Mouse (Mus musculus): ENCODE data around the gene Slc17a7.
A peak's percentile ranks its signal among the peaks of the same experiment; 100 is the strongest.

The Slc17a7 gene

DNA sequence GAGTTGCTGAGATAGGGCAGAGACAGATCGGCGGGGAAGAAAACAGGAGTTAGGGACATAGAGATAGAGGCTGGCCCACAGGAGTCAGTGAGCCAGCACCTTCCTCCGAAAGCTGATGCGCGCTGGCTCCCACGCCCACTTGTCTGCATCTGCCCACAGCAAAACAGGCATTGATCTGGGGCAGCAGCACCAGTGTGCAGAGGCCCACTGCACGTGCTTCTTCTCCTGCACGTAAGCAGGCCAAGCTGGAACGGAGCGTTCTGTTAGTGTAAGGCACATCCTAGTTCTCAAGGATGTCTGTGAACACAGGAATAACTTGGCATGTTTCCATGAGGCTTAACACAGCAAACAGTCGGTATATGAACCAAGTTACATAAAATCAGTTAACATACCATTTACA lies 35.2 kb downstream of the Slc17a7 start:
- no peak for DNase-seq (ENCODE audit: inconsistent ontology term)

DNA sequence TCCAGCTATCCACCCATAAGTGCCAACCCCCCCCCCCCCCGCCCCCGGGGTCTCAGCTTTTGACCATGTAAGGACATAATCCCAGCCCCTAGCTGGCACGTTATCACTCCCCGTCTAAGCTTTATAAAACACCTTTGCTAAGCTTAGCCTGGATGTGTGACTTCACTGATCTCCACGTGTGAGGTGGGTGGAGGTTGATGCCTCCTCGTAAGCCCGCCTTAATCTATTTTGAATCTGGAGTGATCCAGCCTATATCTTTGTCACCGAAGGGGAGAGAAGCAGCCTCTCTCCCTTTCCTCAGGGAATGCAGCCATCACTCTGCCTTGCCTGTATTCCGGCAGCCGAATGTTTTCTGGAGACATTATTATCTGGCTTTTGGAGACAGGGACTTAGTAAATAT lies 38.9 kb downstream of the Slc17a7 start:
- DNase-seq (ENCODE audit: inconsistent ontology term), result no peak

DNA sequence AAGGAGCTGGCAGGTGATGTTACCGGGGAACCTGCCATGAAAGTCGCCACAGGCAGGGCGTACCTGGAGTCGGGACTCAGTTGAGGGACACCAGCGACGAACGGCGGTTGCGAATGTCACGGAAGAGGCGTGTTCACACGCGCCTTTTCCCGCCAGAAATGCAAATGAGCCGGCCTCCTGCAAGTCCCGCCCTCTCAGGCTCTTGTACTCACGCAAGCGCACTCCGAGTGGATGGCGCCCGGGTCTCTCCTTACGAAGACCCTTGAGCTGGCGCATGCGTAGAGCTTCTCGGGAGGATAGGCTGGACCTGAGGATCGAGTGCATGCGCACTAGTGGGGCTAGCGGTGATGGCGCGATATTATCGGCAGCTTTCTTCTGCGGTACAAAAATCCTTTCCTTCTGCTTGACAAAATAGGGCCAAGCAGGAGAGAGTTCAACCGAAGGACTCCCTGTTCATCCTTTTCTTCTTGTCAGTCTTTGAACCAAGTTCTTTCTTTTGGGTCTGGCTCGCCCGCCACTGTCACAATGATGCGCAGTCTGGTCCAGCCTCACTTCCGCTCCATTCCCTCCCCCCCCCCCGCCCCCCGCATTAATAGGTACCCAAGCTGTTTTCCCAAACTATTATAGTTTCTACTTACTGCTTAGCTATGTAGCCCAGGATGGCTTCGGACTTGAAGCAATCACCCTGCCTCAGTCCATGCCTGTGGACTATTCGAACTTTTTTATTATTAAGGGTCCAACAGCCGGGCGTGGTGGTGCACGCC lies 40.8 kb downstream of the Slc17a7 start, which contains the start of gene Ccdc155:
Gene Ccdc155, minus strand, starts transcription at position 513 of the 764 bp plus-strand sequence.
- peak; percentile 92 for DNase-seq (ENCODE audit: inconsistent ontology term)

DNA sequence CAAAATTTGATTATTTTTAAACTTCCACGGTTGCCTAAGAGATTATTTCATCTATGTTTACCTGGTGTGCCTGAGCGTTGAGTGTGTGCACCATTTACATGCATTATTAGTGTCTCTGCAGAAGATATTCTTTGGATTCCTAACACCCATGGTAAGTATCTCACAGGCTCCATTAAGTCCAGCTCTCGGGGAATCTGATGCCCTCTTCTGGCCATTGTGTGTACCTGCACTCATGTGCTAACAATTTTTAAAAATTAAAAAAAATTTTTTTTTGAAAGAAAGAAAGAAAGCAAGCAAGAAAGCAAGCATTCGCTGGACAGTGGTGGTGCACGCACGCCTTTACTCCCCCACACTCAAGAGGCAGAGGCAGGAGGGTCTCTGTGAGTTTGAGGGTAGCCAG lies 44.5 kb downstream of the Slc17a7 start:
- DNase-seq (ENCODE audit: inconsistent ontology term), result no peak

DNA sequence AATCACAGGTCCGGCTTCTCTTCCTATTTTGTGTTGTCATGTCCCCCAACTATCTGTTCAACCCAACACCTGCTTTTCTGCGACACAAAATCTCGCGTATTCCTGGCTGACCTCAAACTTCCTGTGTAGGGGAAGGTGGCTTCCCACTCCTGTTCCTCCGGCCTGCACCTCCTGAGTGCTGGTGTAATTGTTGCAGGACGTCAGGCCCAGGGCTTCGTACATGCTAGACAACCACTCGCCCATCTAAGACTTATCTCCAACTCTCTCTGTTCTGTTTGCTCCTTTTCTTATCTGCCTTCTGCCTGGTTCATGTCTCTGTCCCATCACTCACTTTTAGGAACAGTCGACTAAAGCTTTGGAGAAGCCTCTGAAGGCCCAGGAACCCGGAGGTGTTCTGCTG lies 47.3 kb downstream of the Slc17a7 start:
- DNase-seq (ENCODE audit: inconsistent ontology term), result no peak

DNA sequence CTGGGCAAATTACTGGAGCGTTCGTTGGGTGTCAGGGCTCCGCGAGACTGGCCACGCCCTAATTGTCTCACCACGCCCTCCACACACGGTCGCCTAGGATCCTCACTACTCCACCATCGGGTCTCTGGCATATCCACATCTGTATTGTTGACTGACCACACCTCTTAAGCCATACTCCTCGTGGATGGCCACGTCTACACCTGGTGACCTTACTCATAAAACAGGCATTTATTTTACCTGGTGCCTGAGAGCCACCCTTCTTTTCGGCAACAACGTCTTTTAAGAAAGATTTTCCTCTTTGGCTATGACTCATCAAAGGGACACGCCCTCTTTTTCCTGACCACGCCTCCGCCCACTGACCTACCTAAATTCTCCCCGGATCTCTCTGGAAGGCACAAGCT lies 48.1 kb downstream of the Slc17a7 start, which contains the start of gene Dkkl1:
Gene Dkkl1, minus strand, starts transcription at position 297 of the 401 bp plus-strand sequence.
- no peak for DNase-seq (ENCODE audit: inconsistent ontology term)

DNA sequence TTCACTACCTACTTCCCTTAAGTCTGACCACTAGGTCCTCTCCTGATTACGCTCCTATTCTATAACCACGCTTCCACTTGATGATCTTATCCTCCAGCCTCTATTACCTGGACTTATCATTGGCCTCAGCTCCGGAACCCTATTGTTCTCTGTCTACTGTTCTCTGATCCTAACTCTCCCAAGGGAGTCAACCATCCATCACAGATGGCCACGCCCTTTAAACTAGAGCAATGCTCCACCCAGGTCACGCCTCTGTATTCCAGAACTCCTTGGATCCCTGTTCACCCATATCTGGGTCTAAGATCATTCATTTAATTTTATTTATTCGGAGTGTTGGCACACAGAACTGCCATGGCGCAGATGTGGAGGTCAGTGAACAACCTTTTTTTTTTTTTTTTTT lies 48.6 kb downstream of the Slc17a7 start:
- no peak for DNase-seq (ENCODE audit: inconsistent ontology term)

DNA sequence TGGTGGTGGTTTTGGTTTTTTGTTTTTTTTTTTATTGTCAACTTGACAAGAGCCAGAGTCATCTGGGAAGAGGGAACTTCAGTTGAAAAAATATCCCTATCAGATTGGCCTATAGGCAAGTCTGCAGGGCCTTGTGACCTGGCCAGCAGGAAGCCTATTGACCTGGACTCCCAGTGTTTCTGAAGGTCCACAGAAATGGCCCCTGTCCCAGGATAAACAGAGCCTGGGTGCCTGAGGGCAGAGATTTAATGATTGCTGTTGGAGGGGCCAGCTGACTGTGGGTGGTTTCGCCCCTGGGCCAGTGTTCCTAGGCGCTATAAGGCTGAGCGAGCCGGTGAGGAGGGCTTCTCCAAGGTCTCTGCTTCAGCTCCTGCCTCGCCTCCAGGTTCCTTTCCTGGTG lies 50.0 kb downstream of the Slc17a7 start:
- no peak for DNase-seq (ENCODE audit: inconsistent ontology term)

DNA sequence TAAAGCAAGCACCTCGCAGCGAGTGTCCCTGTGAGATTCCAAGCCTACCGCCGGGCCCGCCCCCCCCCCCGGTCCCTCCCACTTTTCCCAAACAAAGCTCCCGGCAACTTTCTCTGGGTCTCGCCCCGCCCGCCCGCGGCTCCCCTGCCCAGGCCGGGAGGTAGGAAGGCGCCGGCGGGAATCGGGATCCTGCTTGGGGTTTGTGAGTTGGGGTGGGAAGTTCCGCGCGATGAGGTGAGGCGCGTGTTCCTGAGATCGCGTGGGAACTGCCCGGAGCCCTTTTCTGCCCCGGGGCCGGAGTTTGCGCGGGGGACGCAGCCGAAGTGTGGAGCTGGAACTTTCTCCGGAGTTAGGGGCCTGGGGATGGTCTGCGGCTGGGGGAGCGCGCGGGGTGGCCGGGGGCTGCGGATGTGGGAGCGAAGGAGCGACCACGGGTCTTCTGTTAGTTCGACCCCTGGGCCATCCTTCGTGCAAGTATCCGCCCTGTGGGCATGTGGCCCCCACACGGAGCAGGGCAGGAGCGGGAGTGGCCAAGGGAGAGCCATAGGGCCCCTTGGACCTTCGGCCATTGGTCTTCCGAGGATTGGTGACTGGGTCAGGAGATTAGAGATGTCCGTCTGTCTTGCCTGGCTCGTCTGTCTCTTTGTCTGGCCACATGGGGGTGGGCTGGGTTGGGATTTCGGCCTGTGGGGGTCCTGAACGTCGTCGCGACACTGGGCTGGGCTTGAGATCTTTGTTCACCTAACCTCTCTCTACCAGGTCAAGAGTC lies 52.1 kb downstream of the Slc17a7 start, which contains the start of gene Tead2:
Gene Tead2, plus strand, starts transcription at position 81 of the 769 bp plus-strand sequence.
- DNase-seq (ENCODE audit: inconsistent ontology term), result peak; percentile 87

DNA sequence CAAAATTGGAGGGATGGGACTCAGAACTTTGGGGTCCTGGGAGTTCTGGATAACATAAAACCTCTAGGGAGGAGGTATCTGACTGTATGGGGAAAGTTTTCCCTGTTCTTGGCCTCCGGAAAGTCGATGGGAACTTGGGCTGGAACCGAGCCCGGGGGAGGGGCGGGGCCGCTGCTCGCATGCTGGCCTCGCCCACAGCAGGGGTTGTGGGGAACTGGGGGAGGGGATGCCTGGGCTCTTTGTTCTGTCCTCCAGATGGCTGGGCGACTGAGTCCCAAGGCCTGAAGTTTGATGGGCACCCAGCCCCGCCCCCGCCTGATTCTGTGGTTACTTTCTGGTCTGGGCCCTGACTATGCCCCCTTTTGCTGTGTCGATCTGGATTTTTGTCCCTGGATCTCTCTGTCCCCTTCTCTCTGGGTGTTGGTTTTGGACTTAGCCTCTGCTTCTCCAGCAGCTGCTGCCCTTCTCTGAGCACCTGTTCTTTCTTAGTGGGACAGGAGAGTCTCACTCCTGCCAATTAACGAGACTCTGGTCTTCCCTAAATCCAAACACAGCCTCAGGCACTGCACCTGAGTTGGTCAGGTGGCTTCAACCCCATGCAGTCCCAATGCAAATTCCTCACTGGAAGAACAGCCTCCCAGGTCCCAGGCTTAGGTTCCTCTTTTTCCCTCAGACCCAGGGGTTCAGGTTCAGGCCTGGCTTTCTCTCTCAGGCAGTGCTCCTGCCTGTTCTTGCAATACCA lies 52.9 kb downstream of the Slc17a7 start:
- DNase-seq (ENCODE audit: inconsistent ontology term), result peak; percentile 97

DNA sequence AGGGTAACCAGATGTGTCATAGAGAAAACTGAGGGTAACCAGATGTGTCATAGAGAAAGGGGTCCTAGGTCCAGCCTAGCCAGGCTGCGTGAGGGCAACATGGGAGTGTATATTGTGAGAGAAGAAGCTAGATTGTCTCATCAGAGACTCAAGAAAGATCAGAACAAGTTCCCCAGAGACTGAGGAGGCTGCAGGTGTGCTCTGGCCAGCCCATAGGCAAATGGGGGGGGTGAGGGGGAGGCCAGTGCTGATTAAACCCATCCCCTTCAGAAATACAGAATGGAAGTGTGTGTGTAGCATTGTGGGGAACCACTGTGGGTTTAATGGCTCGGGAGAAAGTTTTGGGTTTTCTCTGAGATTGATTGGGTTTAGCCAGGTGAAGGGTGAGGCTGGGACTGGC lies 57.9 kb downstream of the Slc17a7 start:
- no peak for DNase-seq (ENCODE audit: inconsistent ontology term)

DNA sequence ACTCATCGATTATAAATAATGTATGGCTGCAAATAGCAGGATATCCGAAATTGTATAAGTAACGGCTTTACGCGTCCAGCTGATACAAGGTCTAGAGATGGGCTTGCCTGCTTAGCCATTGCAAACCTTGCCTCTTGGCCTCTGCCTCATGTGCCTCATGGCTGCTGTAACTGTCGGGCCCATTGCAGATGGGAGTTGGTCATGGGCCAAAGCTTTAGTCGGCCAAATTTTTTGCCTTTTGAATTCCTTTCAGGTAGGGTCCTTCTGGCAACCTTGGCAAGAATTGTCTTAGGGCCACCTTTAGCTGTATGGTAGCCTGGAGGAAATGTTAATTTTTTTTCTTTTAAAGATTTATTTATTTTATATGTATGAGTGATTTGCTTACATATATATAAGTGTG lies 61.1 kb downstream of the Slc17a7 start:
- no peak for DNase-seq (ENCODE audit: inconsistent ontology term)

Data from Muller cell, postnatal 12 days (primary cell).